Mouse (Mus musculus) midbrain, embryonic 12.5 days (tissue): ENCODE measurements at regions not wholly inside any gene's neighbourhood (a gene's known extent, or its start where the extent isn't known, plus 50 kb on each side); places are given as distances from the start of the nearest gene placed in this dataset.

Source experiments
- ATAC-seq: fragments of 200-750 bp; cut with Nextera tagmentation; 2 replicates; pipeline ENCODE4 v1.8.0; 2017; ENCODE audit warnings: low read depth, moderate TSS enrichment, moderate library complexity; ENCODE audit not compliant: low FRiP score
- H3K27ac ChIP-seq: fragments of 300-500 bp; sonication (generic); replicated peaks from 2 replicates; pipeline ENCODE4 v1.5.1; 2016; ENCODE audit warnings: mild to moderate bottlenecking
- H3K27me3 ChIP-seq: fragments of 300-500 bp; sonication (generic); 2 replicates; pipeline ENCODE4 v1.6.1; 2016; ENCODE audit warnings: mild to moderate bottlenecking
- H3K36me3 ChIP-seq: fragments of 300-500 bp; sonication (generic); 2 replicates; pipeline ENCODE4 v1.6.1; 2016
- H3K4me1 ChIP-seq: fragments of 300-500 bp; sonication (generic); 2 replicates; pipeline ENCODE4 v1.6.1; 2016
- H3K4me2 ChIP-seq: fragments of 300-500 bp; sonication (generic); replicated peaks from 2 replicates; pipeline ENCODE4 v1.6.1; 2016; ENCODE audit warnings: mild to moderate bottlenecking, moderate library complexity
- H3K4me3 ChIP-seq: fragments of 300-500 bp; sonication (generic); 2 replicates; pipeline ENCODE4 v1.5.1; 2016; ENCODE audit warnings: mild to moderate bottlenecking
- H3K9ac ChIP-seq: fragments of 300-500 bp; sonication (generic); replicated peaks from 2 replicates; pipeline ENCODE4 v1.6.1; 2016; ENCODE audit warnings: mild to moderate bottlenecking, moderate library complexity
- H3K9me3 ChIP-seq: fragments of 300-500 bp; sonication (generic); 2 replicates; pipeline ENCODE4 v1.6.1; 2016; ENCODE audit warnings: mild to moderate bottlenecking
- WGBS: fragments of 180-500 bp; shearing (Covaris S2); methylation state at CpG from one replicate; pipeline ENCODE4 v1.1.7; 2016; 5-methylcytosine and 5-hydroxymethylcytosine counted together

GRCm38 (mm10) chr5:126201535-126201934 is 670.0 kb downstream of the Tmem132b start:
- no peak for ATAC-seq
- no peaks in the 10 kb centered on the region for H3K36me3 ChIP-seq
- H3K27ac ChIP-seq = no peak overlapping the region
- H3K9ac ChIP-seq = no peak overlapping the region
- no peaks in the 10 kb centered on the region for H3K27me3 ChIP-seq
- peaks cover 3% of the 10 kb centered on the region; the same call in 1 of the 2 replicates for H3K4me1 ChIP-seq
- 40% methylated on average over 4 of the region's 4 CpGs for WGBS
- H3K4me3 ChIP-seq = no peak overlapping the region
- H3K4me2 ChIP-seq = no peak overlapping the region
- H3K9me3 ChIP-seq = no peaks in the 10 kb centered on the region

GRCm38 (mm10) chr5:126201996-126202395 is 670.4 kb downstream of the Tmem132b start:
- H3K27ac ChIP-seq = no peak overlapping the region
- no peak overlapping the region for H3K4me3 ChIP-seq
- H3K36me3 ChIP-seq = no peaks in the 10 kb centered on the region
- no peak overlapping the region for H3K9ac ChIP-seq
- no peak overlapping the region for H3K4me2 ChIP-seq
- 48% methylated on average over 9 of the region's 9 CpGs for WGBS
- peaks cover 3% of the 10 kb centered on the region; the same call in 1 of the 2 replicates for H3K4me1 ChIP-seq
- no peaks in the 10 kb centered on the region for H3K9me3 ChIP-seq
- no peaks in the 10 kb centered on the region for H3K27me3 ChIP-seq
- no peak for ATAC-seq

DNA sequence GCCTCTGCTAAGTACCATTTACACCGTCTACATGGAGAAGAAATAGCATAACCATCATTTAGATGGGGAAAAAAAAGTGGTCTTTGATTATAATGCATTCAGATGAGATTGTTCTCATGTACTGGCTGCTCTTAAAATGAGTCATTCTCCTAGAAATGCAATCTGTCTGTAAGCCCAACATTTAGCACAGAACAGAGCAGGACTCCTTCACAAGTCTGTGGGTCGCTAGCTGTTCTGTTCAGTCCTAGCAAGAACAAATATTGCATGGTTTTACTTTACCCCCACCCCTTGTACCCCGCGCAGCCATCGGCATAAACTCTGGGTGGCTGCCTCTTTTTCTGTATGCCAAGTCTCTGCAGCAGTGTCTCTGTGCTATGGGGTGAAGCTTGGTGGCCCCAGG is 685.4 kb downstream of the Tmem132b start:
- H3K9ac ChIP-seq = no peak overlapping the region
- H3K9me3 ChIP-seq = no peaks in the 10 kb centered on the region
- no peaks in the 10 kb centered on the region for H3K4me1 ChIP-seq
- no peak overlapping the region for H3K4me3 ChIP-seq
- 88% methylated on average over 5 of the region's 5 CpGs for WGBS
- no peak for ATAC-seq
- no peaks in the 10 kb centered on the region for H3K36me3 ChIP-seq
- H3K27me3 ChIP-seq = no peaks in the 10 kb centered on the region
- no peak overlapping the region for H3K4me2 ChIP-seq
- H3K27ac ChIP-seq = no peak overlapping the region

GRCm38 (mm10) chr5:126217746-126218145 is 686.2 kb downstream of the Tmem132b start:
- 62% methylated on average over 1 of the region's 1 CpGs for WGBS
- Histone ChIP-seq H3K4me3 (no peak overlapping the region), H3K4me2 (no peak overlapping the region), H3K36me3 (no peaks in the 10 kb centered on the region), H3K27ac (no peak overlapping the region), H3K27me3 (no peaks in the 10 kb centered on the region), H3K4me1 (no peaks in the 10 kb centered on the region), H3K9me3 (no peaks in the 10 kb centered on the region), H3K9ac (no peak overlapping the region)
- ATAC-seq = no peak

- H3K27ac ChIP-seq = no peak overlapping the region
These were observed 692.1 kb downstream of the Tmem132b start for GRCm38 (mm10) chr5:126223696-126224095.

GRCm38 (mm10) chr5:126230768-126231167 is 699.2 kb downstream of the Tmem132b start:
- no peak for ATAC-seq
- no peaks in the 10 kb centered on the region for H3K27me3 ChIP-seq
- no peak overlapping the region for H3K4me2 ChIP-seq
- H3K9ac ChIP-seq = no peak overlapping the region
- 62% methylated on average over 4 of the region's 4 CpGs for WGBS
- no peaks in the 10 kb centered on the region for H3K36me3 ChIP-seq
- no peak overlapping the region for H3K4me3 ChIP-seq
- no peak overlapping the region for H3K27ac ChIP-seq
- peaks cover 5% of the 10 kb centered on the region; the same call in 1 of the 2 replicates for H3K4me1 ChIP-seq
- H3K9me3 ChIP-seq = no peaks in the 10 kb centered on the region

More at GRCm38 (mm10) chr5:126223696-126224095, 692.1 kb downstream of the Tmem132b start:
- H3K4me3 ChIP-seq = no peak overlapping the region
- ATAC-seq = no peak
- no peaks in the 10 kb centered on the region for H3K36me3 ChIP-seq
- peaks cover 5% of the 10 kb centered on the region; the same call in 1 of the 2 replicates for H3K4me1 ChIP-seq
- 69% methylated on average over 3 of the region's 3 CpGs for WGBS
- no peak overlapping the region for H3K9ac ChIP-seq
- no peak overlapping the region for H3K4me2 ChIP-seq
- H3K27me3 ChIP-seq = no peaks in the 10 kb centered on the region
- H3K9me3 ChIP-seq = no peaks in the 10 kb centered on the region

DNA sequence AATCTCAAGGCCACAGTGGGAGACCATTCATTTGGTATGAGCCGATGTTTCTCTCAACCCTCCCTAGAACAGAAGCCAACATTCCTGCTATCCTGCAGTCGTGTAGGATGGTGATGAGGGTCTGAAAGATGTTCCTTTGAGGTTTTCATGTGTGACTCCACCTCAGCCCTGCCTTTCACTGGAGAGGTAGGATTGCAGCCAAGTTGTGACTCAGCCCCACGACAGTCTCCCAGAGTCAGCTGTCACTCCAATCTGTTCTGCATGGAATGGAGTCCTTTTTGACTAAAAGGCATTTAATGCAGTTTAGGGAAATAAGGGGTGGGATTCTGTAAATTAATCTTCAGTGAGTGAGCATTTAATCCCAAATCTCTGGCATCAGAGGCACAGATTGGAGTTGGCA is 706.5 kb downstream of the Tmem132b start:
- H3K27me3 ChIP-seq = no peaks in the 10 kb centered on the region
- H3K36me3 ChIP-seq = no peaks in the 10 kb centered on the region
- no peak overlapping the region for H3K4me2 ChIP-seq
- H3K9me3 ChIP-seq = no peaks in the 10 kb centered on the region
- H3K4me1 ChIP-seq = no peaks in the 10 kb centered on the region
- no peak overlapping the region for H3K27ac ChIP-seq
- no peak overlapping the region for H3K9ac ChIP-seq
- H3K4me3 ChIP-seq = no peak overlapping the region
- 60% methylated on average over 3 of the region's 3 CpGs for WGBS
- no peak for ATAC-seq

GRCm38 (mm10) chr5:126245776-126246175 is 714.2 kb downstream of the Tmem132b start:
- no peaks in the 10 kb centered on the region for H3K9me3 ChIP-seq
- 93% methylated on average over 2 of the region's 2 CpGs for WGBS
- no peak for ATAC-seq
- 0 out of 2 replicates have a peak, but pooled peaks cover 3% of the 10 kb centered on the region for H3K27me3 ChIP-seq
- no peaks in the 10 kb centered on the region for H3K36me3 ChIP-seq
- no peak overlapping the region for H3K27ac ChIP-seq
- peaks cover 7% of the 10 kb centered on the region; the same call in 1 of the 2 replicates for H3K4me1 ChIP-seq
- H3K9ac ChIP-seq = no peak overlapping the region
- no peak overlapping the region for H3K4me3 ChIP-seq
- H3K4me2 ChIP-seq = no peak overlapping the region

DNA sequence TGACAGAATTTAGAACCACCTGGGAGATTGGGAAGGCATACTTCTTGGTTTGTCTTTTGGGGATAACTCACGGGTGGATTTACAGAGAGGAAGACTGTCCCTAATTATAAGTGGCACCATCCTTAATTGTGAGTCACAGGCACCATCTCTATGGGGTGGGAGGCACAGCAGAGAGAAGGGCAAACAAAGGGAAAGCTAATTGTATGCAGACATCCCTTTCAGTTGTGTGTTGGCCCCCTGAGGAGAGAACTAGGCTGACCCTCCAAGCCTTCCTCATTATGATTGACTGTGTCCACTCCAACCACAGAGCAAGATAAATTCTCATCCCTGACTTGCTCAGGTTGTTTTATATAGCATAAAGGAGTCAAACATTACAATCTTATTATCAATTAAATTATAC is 718.8 kb downstream of the Tmem132b start:
- no peak overlapping the region for H3K27ac ChIP-seq
- 0 out of 2 replicates have a peak, but pooled peaks cover 3% of the 10 kb centered on the region for H3K27me3 ChIP-seq
- H3K36me3 ChIP-seq = no peaks in the 10 kb centered on the region
- H3K4me3 ChIP-seq = no peak overlapping the region
- no peak overlapping the region for H3K4me2 ChIP-seq
- H3K9me3 ChIP-seq = no peaks in the 10 kb centered on the region
- 11% methylated on average over 1 of the region's 1 CpGs for WGBS
- peaks cover 13% of the 10 kb centered on the region; the same call in 1 of the 2 replicates for H3K4me1 ChIP-seq
- no peak overlapping the region for H3K9ac ChIP-seq
- ATAC-seq = no peak; the same call in 1 of the 2 replicates

DNA sequence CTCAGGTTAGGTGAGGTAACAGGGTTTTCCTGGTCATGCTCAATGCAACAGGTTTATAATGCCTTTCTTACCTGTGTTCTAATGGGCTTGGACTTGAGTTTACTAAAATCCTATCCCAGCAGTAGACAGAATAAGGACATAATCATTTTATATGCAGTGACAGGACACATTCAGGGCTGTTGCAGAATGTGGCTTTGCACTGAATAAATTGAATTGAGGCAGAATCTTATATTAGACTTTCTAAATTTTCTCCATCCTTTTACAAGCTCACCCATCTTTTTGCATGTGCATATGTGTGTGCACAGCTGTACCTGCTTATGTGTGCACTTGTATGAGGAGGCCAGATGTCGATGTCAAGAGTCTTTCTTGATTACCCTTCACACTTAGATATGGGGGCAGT is 723.1 kb downstream of the Tmem132b start:
- Histone ChIP-seq H3K4me3 (no peak overlapping the region), H3K9ac (no peak overlapping the region), H3K27me3 (0 out of 2 replicates have a peak, but pooled peaks cover 2% of the 10 kb centered on the region), H3K9me3 (peaks cover 5% of the 10 kb centered on the region; the same call in 1 of the 2 replicates), H3K36me3 (no peaks in the 10 kb centered on the region), H3K27ac (no peak overlapping the region), H3K4me2 (no peak overlapping the region), H3K4me1 (peaks cover 13% of the 10 kb centered on the region; the same call in 1 of the 2 replicates)
- no peak for ATAC-seq
- WGBS = 91% methylated on average over 1 of the region's 1 CpGs

- ATAC-seq = no peak
- Histone ChIP-seq H3K9ac (no peak overlapping the region), H3K36me3 (no peaks in the 10 kb centered on the region), H3K27ac (no peak overlapping the region), H3K4me3 (no peak overlapping the region), H3K9me3 (peaks cover 5% of the 10 kb centered on the region; the same call in 1 of the 2 replicates), H3K4me2 (no peak overlapping the region), H3K27me3 (no peaks in the 10 kb centered on the region), H3K4me1 (0 out of 2 replicates have a peak, but pooled peaks cover 2% of the 10 kb centered on the region)
- WGBS = 76% methylated on average over 5 of the region's 5 CpGs
These were observed 726.3 kb downstream of the Tmem132b start for GRCm38 (mm10) chr5:126257860-126258259.

DNA sequence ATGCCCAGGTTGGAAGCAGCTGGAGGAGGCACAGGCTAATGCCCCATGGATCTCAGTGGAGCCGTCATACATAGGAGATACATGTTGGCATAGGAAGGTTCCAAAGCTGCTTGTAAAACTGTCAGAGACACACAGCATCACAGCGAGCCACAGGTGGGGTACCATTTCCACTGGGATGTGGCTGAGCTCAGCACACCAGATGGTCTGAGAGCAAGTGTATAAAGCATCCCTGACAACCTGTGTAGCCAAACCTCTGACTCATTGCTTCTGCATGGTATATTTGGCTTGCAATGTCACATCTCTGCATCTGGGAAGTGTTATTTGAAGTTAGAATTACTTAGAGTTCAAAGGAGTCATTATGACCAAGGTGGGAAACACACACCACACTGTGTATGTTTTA is 734.9 kb downstream of the Tmem132b start:
- Histone ChIP-seq H3K36me3 (no peaks in the 10 kb centered on the region), H3K27me3 (no peaks in the 10 kb centered on the region), H3K27ac (no peak overlapping the region), H3K9me3 (no peaks in the 10 kb centered on the region), H3K9ac (no peak overlapping the region), H3K4me1 (no peaks in the 10 kb centered on the region), H3K4me3 (no peak overlapping the region), H3K4me2 (no peak overlapping the region)
- no peak for ATAC-seq
- 75% methylated on average over 2 of the region's 2 CpGs for WGBS
